Mouse (Mus musculus): ENCODE data around the gene Tnn.
A peak's percentile ranks its signal among the peaks of the same experiment; 100 is the strongest.

- TF ChIP-seq POLR2AphosphoS2 (IDR thresholded peaks at IDR 0.05; ENCODE audit: low read depth, low read length) (no peak), MAFK (IDR thresholded peaks at IDR 0.05; ENCODE audit: insufficient replicate concordance, low read length) (peak; percentile 69; the same call in 1 of the 2 replicates), CTCF (conservative IDR thresholded peaks at IDR 0.05 in 1 of 2, IDR thresholded peaks at IDR 0.05 in 1 of 2; ENCODE audit: low read depth in 2 of 2, low read length in 2 of 2) (peak; percentile 40 to 85; a peak in 3 of 4 replicates), EP300 (IDR thresholded peaks at IDR 0.05; ENCODE audit: low read length) (no peak), ZNF384 (IDR thresholded peaks at IDR 0.05; ENCODE audit: low read depth, low read length) (no peak), NELFE (IDR thresholded peaks at IDR 0.05; ENCODE audit: low read depth, low read length) (no peak)
Observed at GRCm38 (mm10) chr1:160099659-160100302, 53.6 kb downstream of the Tnn start.
